Mouse (Mus musculus) myocyte (in vitro differentiated cells): ENCODE data around the gene Sptbn1.

ENCODE experiments used
- MAX ChIP-seq: IDR thresholded peaks from one replicate; pipeline ENCODE4 v1.6.1; 2011; ENCODE audit warnings: low read depth, mild to moderate bottlenecking, control low read depth
- MYOG ChIP-seq, 3 experiments: IDR thresholded peaks; one replicate each; pipeline ENCODE4 v1.6.1; 2011; ENCODE audit warnings: control low read depth in 2 of 3, low read depth in 2 of 3, mild to moderate bottlenecking in 2 of 3; ENCODE audit not compliant: insufficient read length in 2 of 3, control insufficient read depth in 1 of 3, insufficient read depth in 1 of 3
- POLR2A ChIP-seq: IDR thresholded peaks from one replicate; pipeline ENCODE4 v1.6.1; 2011; ENCODE audit warnings: low read depth, mild to moderate bottlenecking, control low read depth, moderate library complexity; ENCODE audit not compliant: insufficient read length
- REST ChIP-seq: IDR thresholded peaks from one replicate; pipeline ENCODE4 v1.6.1; 2011; ENCODE audit warnings: mild to moderate bottlenecking, control low read depth, moderate library complexity; ENCODE audit not compliant: insufficient read depth, insufficient read length
- TCF12 ChIP-seq: IDR thresholded peaks from one replicate; pipeline ENCODE4 v1.6.1; 2011; ENCODE audit warnings: mild to moderate bottlenecking, control low read depth; ENCODE audit not compliant: poor library complexity, insufficient read depth, severe bottlenecking
- TCF3 ChIP-seq: IDR thresholded peaks from one replicate; pipeline ENCODE4 v1.6.1; 2011; ENCODE audit warnings: low read depth, control low read depth; ENCODE audit not compliant: insufficient read length
- USF1 ChIP-seq: IDR thresholded peaks from one replicate; pipeline ENCODE4 v1.6.1; 2011; ENCODE audit warnings: low read depth, mild to moderate bottlenecking, control low read depth, moderate library complexity

- no peak for TF ChIP-seq POLR2A
- no peak for TF ChIP-seq USF1
- TF ChIP-seq MYOG (IDR thresholded peaks at IDR 0.05; ENCODE audit: control insufficient read depth in 1 of 3, insufficient read depth in 1 of 3, insufficient read length in 2 of 3, low read depth in 2 of 3), result peak; percentile 66 to 88 (median 72)
- TF ChIP-seq MAX, result no peak
- peak; percentile 62 for TF ChIP-seq TCF12
- TF ChIP-seq TCF3, result peak; percentile 41
- TF ChIP-seq REST, result no peak
These were observed 106.8 kb downstream of the Sptbn1 start for GRCm38 (mm10) chr11:30161173-30161650.
